Mouse (Mus musculus) neural tube, embryonic 10.5 days (tissue): ENCODE results near the gene Fam98a.

Experiments used
- DNase-seq: peaks from one replicate; pipeline ENCODE4 v3.0.0-alpha.2; 2017; ENCODE audit warnings: low spot score; ENCODE audit errors: extremely low spot score

The Fam98a gene

DNA sequence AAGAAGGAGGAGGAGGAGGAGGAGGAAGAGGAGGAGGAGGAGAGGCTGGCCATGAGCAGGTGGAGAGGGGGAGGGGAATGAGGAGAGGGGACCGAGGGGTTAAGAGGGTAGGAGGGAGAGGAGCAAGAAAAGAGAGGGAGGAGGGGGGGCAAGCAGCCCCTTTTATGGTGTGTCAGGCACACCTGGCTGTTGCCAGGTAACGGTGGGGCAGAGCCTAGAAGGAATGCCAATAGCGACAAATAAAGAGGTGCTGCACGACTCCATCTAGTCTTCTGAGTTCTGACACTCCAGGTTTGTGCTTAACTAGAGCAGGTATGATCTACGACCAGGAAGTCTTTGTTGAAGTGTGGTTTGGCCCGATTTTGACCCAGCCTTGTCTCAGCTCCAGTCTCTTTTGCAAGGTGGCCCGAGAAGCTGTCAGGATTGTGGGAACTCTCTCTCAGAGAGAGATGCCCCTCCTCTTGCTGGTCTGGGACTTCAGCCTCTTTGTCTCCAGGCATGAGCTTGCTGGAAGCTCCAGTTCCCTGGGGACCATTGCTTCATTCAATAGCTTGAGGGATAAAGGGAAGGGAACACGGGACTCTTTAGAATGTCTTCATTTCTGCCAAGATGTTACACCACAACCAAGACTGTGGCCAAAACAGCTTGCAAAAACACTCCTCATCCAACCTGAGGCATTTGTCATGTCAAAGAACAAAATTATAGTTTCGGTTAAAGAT is 29.2 kb downstream of the Fam98a start:
- no peak for DNase-seq

DNA sequence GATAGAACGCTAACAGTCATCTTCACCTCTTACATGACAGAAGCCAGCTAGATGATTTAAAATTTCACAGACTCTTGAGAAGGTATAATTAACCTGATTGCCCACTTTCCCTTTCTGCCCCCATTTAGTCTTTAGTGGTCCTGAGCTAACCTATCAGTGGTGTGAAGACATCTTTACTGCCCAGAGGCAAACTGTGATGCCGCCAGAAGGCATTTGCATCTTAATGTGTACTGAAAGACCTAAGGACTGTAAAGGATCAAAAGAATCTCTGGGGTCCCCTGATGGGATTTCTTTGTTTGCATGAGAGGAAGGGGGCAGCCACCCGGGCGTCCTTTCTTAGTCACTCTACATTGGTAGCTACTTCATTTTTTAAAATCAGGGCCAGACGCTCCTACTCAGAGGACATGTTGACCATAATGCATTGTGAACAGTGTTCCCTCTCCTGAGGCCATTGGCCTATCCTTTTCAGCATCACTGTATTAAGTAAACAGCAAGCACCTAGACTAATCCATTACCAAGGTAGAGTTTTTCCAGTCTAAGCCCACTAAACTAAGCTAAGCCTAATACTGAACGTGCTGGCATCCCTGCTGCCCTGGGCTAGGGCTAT is 30.4 kb downstream of the Fam98a start:
- DNase-seq, result no peak

DNA sequence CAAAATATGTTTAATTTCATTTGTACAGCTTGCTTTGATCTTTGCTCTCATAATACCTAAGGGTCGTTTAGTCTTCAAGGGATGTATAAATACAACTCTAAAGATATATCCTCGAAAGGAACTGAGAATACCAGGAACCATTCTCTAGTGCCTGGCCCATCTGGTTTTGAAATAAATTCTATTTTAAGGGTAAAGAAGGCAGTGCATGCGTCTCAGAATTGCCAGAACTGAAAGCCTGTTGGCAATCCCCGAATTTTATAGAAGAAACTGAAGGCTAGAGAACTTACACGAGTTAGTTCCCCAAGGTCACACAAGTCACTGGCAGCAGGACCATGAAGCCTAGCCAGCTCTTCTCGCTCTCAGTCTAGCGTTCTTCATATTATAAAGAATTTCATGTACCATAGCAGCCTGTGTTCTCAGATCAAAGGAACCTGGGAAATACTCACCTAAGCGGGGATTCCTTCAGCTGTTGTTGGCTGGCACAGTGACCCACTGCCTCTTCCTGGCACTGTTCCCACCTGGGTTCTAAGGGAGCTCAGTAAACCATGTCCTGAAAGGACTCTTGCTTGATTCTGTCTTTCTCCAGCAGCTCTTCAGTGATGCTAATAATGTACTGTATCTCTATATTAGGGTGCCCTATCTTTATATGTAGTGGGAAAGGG is 32.4 kb downstream of the Fam98a start:
- DNase-seq, result no peak

- no peak for DNase-seq
These were observed 33.4 kb downstream of the Fam98a start for GRCm38 (mm10) chr17:75518181-75518901.

- DNase-seq, result no peak
These were observed 35.2 kb downstream of the Fam98a start for GRCm38 (mm10) chr17:75516591-75516990.

DNA sequence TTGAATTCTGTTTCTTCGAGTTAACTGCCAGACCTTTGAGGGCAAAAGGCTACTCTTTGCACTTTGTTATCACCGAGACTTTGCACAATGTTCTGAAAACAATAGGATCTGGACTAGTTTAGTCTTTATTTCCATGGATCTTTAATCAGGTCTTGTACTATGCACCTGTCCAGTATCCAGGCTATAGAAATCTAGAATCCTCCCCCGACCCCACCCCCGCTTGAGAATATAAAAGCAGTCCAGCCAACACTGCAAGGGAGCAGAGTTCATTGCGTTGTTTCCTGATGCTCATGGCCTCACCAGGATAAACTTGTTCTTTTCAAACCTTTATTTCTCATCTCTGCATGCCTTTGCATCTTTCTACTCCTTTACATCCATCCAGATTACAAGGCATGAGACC is 42.5 kb downstream of the Fam98a start:
- no peak for DNase-seq

DNA sequence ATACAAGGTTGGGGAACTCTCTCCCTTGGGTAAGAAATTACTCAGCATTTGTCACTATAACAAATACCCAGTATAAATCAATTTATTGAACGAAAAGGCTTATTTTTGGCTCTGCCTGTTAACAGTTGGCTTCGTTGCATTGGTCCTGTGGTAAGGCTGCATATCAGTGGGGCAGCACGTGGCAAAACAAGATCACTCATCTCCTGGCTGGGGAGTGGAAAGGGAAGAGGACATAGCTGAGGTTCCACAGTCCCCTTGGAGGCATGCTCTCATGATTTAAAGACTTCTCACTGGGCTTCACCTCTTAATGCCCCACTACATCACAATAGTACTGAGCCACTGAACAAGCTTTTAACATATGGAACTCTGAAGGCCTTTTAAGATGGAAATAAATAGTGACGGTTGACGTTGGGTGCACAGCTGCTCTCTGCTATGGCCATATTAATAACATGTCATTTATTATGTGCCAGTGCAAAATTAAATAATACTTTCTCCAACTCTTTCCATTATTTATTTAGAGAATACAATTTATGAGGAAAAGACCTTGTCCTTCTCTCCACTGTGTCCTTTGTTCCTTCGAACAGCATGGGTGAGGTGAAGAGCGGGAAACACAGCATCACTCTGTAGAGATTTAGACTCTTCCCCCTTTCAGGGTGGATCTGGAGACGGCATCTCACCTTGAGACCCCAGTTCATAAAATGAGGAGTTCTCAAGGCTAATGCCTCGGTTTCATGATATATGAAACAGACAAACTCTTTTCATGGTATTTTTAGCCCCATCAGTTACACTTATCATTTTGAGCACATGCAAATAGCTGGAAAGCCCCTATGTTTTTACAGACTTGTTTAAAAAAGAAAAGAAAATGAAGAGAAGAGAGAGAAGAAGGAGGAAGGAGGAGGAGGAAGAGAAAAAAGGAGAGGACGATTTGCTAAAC is 44.8 kb downstream of the Fam98a start:
- no peak for DNase-seq

- no peak for DNase-seq
These were observed 45.6 kb downstream of the Fam98a start for GRCm38 (mm10) chr17:75506097-75506675.

- DNase-seq, result no peak
These were observed 46.7 kb downstream of the Fam98a start for GRCm38 (mm10) chr17:75505053-75505452.

GRCm38 (mm10) chr17:75503031-75503430 is 48.7 kb downstream of the Fam98a start:
- DNase-seq, result no peak

- DNase-seq, result no peak
These were observed 53.5 kb downstream of the Fam98a start for GRCm38 (mm10) chr17:75498241-75498651.

- DNase-seq, result no peak
These were observed 56.5 kb downstream of the Fam98a start for GRCm38 (mm10) chr17:75495213-75495612.
